Mouse (Mus musculus): ENCODE measurements around the gene Asb16. TPM values are rescaled to one million over a fixed set of nuclear protein-coding genes. Genes with fewer than 3 reads are reported as not detected.
A peak's percentile ranks its signal among the peaks of the same experiment; 100 is the strongest.

The Asb16 gene
- polyA plus RNA-seq (2011; ENCODE audit: insufficient read length, low read depth, missing spikeins): 0.37 and 0.45 TPM in 2 replicates

GRCm38 (mm10) chr11:102268520-102269244 is at the start of gene Asb16:
Asb16 (plus strand) TSS chr11:102268743.
- no peaks in the 10 kb centered on the region for H3K4me1 ChIP-seq (ENCODE audit: control insufficient read depth, insufficient read depth, low read length)
- no peak within 1 kb of the TSS for H3K4me3 ChIP-seq (ENCODE audit: insufficient read depth, low read length)
- H3K27ac ChIP-seq (ENCODE audit: insufficient read depth, low read length): no peak within 1 kb of the TSS
- no peak for TF ChIP-seq CTCF (IDR thresholded peaks at IDR 0.05; ENCODE audit: borderline replicate concordance, insufficient read depth, low read length)
- TF ChIP-seq POLR2A (IDR thresholded peaks at IDR 0.05; ENCODE audit: low read depth, low read length): no peak

GRCm38 (mm10) chr11:102218783-102219182 is 49.8 kb upstream of the Asb16 start:
- TF ChIP-seq POLR2A (IDR thresholded peaks at IDR 0.05; ENCODE audit: low read depth, low read length) (peak; percentile 88), CTCF (IDR thresholded peaks at IDR 0.05; ENCODE audit: borderline replicate concordance, insufficient read depth, low read length) (no peak)
- Histone ChIP-seq H3K4me3 (ENCODE audit: insufficient read depth, low read length) (peak overlapping the region; percentile 48), H3K27ac (ENCODE audit: insufficient read depth, low read length) (peak overlapping the region; percentile 70), H3K4me1 (ENCODE audit: control insufficient read depth, insufficient read depth, low read length) (peaks cover 29% of the 10 kb centered on the region)

DNA sequence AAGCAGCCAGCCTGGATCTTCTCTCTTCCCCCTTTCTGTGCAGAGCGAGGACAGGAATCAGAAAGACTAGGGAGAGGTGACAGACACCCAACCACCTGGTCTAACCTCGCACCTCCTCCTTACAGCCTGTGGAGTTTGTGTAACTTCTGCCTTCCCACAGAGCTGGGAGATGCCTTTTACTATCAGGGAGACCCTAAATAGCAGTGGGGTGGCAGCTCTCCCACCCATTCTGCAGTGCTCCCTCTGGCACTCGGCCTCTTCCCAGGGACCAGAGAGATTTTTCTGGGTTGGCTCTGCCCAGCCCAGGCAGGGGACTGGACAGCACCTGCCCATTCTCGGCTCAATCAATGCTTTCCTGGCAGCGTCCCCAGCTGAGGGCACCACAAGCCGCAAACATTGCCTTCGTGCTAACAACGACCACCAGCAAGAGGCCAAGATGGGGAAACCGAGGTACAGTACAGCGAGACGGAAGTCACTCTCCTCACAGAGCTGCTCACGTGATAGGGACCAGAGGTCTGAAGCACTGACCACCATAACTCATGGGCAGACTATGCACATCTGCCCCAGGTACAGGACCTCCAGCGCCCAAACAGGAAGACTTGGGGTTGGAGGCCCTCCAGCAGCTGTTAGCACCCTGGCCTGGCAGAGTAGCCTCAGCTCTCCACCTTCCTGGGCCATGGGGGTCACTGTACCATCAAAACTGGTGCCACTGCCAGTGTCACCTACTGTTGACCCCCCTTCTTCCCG is 49.1 kb upstream of the Asb16 start:
- no peak overlapping the region for H3K4me3 ChIP-seq (ENCODE audit: insufficient read depth, low read length)
- peak overlapping the region; percentile 45 for H3K27ac ChIP-seq (ENCODE audit: insufficient read depth, low read length)
- H3K4me1 ChIP-seq (ENCODE audit: control insufficient read depth, insufficient read depth, low read length): peaks cover 35% of the 10 kb centered on the region
- no peak for TF ChIP-seq POLR2A (IDR thresholded peaks at IDR 0.05; ENCODE audit: low read depth, low read length)
- TF ChIP-seq CTCF (IDR thresholded peaks at IDR 0.05; ENCODE audit: borderline replicate concordance, insufficient read depth, low read length): no peak

DNA sequence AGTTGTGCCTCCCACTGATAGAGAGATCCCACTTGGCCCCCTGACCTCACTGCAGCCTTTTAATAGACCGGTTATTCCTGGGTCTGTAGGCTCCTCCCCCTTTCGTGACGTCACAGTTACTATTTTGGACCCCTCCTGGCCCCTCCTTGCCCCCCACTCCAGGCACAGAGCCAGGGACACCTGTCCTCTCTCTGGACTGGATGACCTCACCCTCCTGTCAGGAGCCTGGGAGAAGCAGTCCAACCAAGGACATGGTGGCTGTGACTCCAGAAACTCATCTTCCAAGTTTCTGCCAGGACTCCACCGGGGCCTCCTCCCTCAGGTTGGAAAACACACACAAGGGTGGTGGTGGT is 48.6 kb upstream of the Asb16 start:
- H3K27ac ChIP-seq (ENCODE audit: insufficient read depth, low read length): no peak overlapping the region
- H3K4me1 ChIP-seq (ENCODE audit: control insufficient read depth, insufficient read depth, low read length): peaks cover 38% of the 10 kb centered on the region
- no peak overlapping the region for H3K4me3 ChIP-seq (ENCODE audit: insufficient read depth, low read length)
- TF ChIP-seq CTCF (IDR thresholded peaks at IDR 0.05; ENCODE audit: borderline replicate concordance, insufficient read depth, low read length) (no peak), POLR2A (IDR thresholded peaks at IDR 0.05; ENCODE audit: low read depth, low read length) (no peak)

DNA sequence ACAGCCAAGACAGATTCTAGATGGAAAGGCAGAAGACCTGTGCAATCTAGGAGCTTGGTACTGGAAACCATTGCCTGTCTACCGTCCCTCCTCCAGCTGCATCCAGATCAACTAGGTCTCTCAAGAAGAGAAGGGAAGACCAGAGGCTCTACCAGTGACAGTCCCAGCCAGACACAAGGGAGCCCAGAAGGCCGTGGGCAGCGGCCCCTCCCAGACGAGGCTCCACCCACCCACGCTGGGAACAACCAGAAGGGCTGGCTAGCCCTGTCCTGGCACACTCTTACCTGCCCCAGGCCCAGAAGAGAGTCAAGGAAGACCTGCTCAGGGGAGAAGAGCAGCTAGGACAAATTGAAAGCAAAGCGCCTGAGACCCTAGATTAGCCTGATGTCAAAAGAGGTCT is 48.1 kb upstream of the Asb16 start:
- Histone ChIP-seq H3K4me1 (ENCODE audit: control insufficient read depth, insufficient read depth, low read length) (peaks cover 40% of the 10 kb centered on the region), H3K4me3 (ENCODE audit: insufficient read depth, low read length) (no peak overlapping the region), H3K27ac (ENCODE audit: insufficient read depth, low read length) (no peak overlapping the region)
- TF ChIP-seq POLR2A (IDR thresholded peaks at IDR 0.05; ENCODE audit: low read depth, low read length) (no peak), CTCF (IDR thresholded peaks at IDR 0.05; ENCODE audit: borderline replicate concordance, insufficient read depth, low read length) (no peak)

DNA sequence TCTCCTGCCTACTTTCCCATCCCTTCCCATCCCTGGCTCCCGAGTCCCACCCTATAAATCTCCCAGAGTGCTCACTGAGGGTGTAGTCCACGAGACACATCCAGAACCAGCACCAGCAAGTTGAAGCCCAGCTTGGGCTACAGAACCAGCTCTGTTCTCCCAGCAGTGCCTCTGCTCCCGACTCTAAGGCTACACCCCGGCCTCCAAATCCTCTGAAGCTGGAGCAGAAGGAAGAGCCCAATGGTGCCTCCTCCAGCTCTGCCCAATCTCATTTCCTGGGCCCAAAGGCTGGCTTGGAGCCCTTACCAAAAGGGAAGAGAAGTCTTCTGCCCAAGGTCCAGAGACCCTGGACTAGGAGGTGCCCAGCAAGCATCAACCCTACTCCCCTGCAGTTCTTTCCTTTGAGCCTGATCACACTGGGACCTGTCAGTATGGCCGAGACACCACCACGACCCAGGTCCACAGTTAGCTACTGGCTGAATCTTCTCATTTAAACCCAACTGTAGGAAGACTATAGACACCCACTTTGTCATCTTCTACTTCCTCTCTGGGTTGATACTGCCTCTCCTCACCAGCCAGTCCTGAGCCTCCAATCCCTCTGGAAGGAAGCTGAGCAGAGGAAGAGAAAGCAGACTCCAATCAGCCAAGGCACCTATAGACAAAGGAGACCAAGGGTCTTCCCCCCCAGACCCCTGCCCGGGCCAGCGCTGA is 47.1 kb upstream of the Asb16 start:
- TF ChIP-seq CTCF (IDR thresholded peaks at IDR 0.05; ENCODE audit: borderline replicate concordance, insufficient read depth, low read length): no peak
- no peak for TF ChIP-seq POLR2A (IDR thresholded peaks at IDR 0.05; ENCODE audit: low read depth, low read length)
- Histone ChIP-seq H3K27ac (ENCODE audit: insufficient read depth, low read length) (no peak overlapping the region), H3K4me1 (ENCODE audit: control insufficient read depth, insufficient read depth, low read length) (peaks cover 33% of the 10 kb centered on the region), H3K4me3 (ENCODE audit: insufficient read depth, low read length) (no peak overlapping the region)

DNA sequence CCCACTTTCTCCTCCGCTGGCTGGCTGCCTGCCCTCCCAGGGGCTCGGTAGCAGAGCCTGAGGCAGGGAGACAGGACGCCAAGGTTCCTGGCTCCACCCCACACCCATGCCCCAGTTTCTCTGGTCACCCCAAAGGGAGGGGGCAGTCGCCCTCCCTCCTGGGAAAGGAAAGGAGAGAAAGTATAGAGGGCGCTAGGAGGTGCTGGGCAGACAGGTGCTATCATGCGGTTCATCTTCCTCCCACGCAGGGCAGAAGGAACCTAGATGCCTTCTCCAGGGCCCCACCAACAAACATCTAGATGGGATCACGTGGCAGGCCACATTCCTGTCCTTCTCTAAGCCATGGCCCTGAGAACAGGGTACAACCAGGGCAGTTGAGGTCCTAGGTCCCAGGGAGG is 46.6 kb upstream of the Asb16 start:
- Histone ChIP-seq H3K4me1 (ENCODE audit: control insufficient read depth, insufficient read depth, low read length) (peaks cover 32% of the 10 kb centered on the region), H3K27ac (ENCODE audit: insufficient read depth, low read length) (no peak overlapping the region), H3K4me3 (ENCODE audit: insufficient read depth, low read length) (no peak overlapping the region)
- TF ChIP-seq CTCF (IDR thresholded peaks at IDR 0.05; ENCODE audit: borderline replicate concordance, insufficient read depth, low read length): no peak
- TF ChIP-seq POLR2A (IDR thresholded peaks at IDR 0.05; ENCODE audit: low read depth, low read length): no peak

GRCm38 (mm10) chr11:102223166-102223565 is 45.4 kb upstream of the Asb16 start:
- Histone ChIP-seq H3K27ac (ENCODE audit: insufficient read depth, low read length) (no peak overlapping the region), H3K4me3 (ENCODE audit: insufficient read depth, low read length) (no peak overlapping the region), H3K4me1 (ENCODE audit: control insufficient read depth, insufficient read depth, low read length) (peaks cover 26% of the 10 kb centered on the region)
- TF ChIP-seq POLR2A (IDR thresholded peaks at IDR 0.05; ENCODE audit: low read depth, low read length) (no peak), CTCF (IDR thresholded peaks at IDR 0.05; ENCODE audit: borderline replicate concordance, insufficient read depth, low read length) (peak; percentile 45; the same call in 1 of the 2 replicates)

- TF ChIP-seq CTCF (IDR thresholded peaks at IDR 0.05; ENCODE audit: borderline replicate concordance, insufficient read depth, low read length): no peak
- 0 out of 2 replicates have a peak, but pooled peaks have one; percentile 18 for TF ChIP-seq POLR2A (IDR thresholded peaks at IDR 0.05; ENCODE audit: low read depth, low read length)
- Histone ChIP-seq H3K4me1 (ENCODE audit: control insufficient read depth, insufficient read depth, low read length) (peaks cover 19% of the 10 kb centered on the region), H3K4me3 (ENCODE audit: insufficient read depth, low read length) (no peak overlapping the region), H3K27ac (ENCODE audit: insufficient read depth, low read length) (peak overlapping the region; percentile 62)
These were observed 43.9 kb upstream of the Asb16 start for GRCm38 (mm10) chr11:102224686-102225085.
